Mouse (Mus musculus) CD4-positive helper T cell, adult 2 months (primary cell): ENCODE measurements around the gene Art3.
A peak's percentile ranks its signal among the peaks of the same experiment; 100 is the strongest.

Experiments
- DNase-seq: peaks from one replicate; pipeline ENCODE4 v3.0.0-alpha.2; 2012; ENCODE audit warnings: low read depth, missing footprints, low spot score

Art3 gene

DNA sequence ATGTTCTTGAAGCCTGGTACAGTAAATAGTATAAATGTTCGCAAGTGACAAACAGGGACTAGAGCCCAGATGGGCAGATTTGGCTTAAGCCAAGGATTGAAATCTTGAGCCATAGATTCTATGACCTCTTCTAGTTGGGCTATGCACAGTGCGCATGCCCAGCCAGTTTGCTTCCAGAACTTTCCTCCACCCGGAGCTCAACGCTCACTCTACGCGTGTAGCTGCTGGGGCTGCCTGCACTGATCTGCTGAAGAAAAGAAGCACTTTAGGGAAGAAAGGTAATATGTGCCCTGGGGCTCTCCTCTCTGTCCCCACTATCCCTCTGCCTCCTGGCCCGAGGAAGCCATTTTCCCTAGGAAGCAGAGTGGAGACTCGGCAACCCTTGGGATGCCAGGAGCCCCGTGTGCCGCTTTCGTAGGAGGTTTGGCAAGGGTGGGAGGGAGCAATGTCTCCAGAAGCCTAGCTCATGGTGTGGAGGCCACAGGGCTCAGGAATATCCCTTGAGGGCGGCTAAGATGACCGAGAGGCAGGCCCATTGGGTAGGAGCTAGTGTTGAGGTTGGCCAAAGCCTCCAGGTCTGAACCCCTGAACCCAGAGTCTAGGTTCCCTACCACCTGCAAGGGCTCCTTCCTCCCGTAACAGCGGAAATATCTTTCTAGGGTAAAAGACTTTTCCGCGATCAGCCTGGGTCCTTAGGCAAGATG lies at the start of gene Art3:
Art3 (plus strand) TSS at position 193 of the 704 bp plus-strand sequence.
- DNase-seq, result no peak

DNA sequence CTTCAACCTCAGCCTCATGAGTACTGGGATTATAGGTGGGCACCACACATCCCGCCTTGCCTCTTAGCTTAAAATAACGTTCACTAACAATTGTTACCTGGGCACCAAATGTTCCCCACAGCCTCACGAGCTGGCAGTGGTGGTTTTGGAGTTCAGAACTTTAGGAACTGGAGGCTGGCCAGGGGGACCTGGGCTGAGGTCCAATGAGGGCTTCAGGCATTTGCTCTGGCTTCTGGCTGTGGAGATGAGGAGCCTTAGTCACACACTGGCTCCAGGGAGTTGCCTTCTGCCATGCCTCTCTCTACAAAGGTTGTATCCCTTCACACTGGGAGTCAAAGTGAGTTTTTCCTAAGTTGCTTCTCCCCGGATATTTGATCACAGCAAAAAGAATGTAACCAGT lies 49.1 kb upstream of the Art3 start:
- no peak for DNase-seq

DNA sequence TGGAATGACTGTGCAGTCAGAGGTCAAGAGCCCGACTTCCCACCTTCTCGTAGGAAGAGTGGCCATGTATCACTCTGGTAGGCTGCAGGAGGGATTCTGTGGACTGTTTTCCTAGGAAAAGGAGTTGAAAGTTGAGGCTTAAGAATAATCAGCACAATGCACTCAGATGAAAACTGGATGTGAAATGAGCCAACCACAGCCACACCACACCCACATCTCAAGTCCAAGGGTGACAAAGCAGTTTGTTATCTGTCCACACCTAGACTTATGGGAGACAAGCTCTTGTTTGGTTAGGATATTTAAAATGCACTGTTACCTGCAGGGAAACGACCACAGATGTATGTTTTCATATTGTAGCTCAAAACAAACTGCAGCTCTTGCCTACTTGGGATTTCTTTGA lies 48.5 kb upstream of the Art3 start:
- no peak for DNase-seq

GRCm38 (mm10) chr5:92287840-92288239 lies 43.8 kb upstream of the Art3 start:
- no peak for DNase-seq

- DNase-seq, result no peak
These were observed 39.8 kb upstream of the Art3 start for GRCm38 (mm10) chr5:92291652-92292414.

DNA sequence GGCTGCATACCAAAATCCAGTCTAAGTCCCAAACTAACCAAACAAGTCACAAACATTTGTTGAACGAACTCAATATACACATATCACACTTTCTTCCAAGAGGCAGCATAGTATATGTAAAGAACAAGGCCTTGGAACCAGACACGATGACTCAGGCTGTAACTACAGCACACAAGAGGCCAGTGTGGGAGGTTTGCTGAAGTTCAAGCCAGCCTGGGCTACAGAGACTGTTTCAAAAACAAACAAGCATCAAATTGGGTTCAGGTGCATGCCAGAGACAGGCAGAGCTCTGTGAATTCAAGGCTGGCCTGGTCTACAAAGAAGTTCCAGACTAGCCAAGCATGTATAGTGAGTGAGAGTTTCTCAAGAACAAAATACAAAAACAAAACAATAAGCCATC lies 37.1 kb upstream of the Art3 start:
- DNase-seq, result no peak

DNA sequence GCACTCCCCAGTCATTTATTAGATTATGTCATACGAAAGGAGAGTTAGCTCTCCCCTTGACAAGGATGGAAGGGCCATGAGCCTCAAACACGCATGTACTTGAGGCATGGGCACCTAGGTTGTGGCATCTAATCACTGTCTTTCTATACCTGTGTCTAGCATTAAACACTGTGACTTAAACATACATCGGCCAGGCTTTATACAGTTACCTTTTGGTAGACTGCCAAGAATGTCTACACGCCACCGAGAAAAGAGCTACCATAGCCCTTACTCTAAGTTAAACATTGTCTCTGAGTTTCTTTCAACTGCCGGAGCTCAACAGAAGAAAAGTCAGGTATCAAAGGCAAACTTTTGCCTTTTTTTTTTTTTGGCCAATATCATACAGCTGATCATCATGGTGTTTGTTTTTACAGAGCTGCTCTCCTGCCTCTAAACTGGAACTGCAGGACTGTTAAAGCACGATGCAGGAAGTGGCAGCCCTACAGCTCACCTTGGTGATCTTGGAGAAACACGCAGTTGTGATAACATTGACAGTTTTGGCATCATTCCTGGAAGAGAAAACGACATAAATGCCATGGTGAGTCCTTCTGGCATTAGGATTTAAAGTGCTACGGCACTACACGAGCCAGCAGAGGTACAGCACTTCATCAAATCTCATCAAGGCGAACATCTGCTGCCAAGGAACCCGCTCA lies 29.3 kb upstream of the Art3 start:
- DNase-seq, result no peak

DNA sequence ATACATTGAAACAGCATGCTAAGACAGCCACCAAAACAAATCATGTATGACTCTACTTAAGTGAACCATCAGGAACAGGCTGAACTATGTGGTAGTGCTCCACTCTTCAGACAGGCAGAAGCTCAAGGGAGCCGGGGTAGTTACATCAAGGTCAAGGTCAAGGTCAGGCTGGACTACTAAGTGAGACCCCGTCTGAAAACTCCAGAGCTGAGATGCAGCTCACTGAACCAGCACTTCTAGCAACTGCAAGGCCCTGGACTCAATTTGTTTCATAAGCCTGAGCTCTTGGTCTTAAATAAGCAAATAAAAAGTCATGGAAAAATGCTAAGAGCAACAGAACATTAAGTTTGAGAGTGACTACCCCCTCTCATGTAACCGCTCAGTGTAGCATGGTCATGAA lies 27.3 kb upstream of the Art3 start:
- DNase-seq, result no peak

GRCm38 (mm10) chr5:92309681-92310511 lies 21.7 kb upstream of the Art3 start, which contains the start of gene Sdad1:
Gene Sdad1 (minus strand): TSS chr5:92310479.
- DNase-seq, result peak; percentile 94

GRCm38 (mm10) chr5:92312046-92312715 lies 19.4 kb upstream of the Art3 start:
- DNase-seq, result peak; percentile 85

DNA sequence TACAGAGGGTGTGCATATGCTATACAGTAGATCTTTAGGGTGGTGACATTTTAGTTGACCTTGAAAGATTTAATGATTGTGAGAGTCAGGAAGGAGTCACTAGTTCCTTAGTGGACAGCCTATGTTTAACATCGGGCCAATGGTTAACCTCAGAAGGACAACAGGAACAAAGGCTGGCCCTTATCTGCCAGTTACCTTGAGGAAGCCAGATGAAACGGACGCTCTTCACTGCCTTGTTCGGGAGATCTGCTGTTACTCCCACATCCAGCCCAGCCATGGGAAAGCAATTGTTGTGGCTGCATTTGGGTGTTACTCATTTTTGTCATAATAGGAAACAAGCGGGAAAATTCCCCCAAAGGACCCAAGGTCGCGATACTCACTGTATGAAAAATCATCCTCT lies 17.9 kb upstream of the Art3 start:
- no peak for DNase-seq

- no peak for DNase-seq
These were observed 13.5 kb upstream of the Art3 start for GRCm38 (mm10) chr5:92318119-92318518.

DNA sequence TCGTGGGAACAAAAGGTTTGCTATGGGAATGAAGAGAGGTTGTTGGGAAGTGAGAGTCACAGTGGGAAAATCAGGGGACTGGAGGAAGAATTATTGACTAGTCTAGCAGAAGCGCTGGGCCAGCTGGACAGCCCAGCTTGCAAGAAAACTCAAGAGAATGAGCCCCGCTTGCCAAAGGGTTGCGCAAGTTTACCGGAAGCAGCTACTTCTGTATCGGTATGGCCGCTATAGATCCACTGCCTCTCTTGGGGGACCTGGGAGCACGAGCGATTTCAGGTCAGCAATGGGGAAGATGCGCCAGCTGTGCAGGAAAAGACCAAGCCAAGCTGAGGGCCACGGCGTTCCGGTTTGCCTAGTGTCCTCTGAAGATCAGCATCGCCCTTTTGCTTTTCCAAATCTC lies 13.0 kb upstream of the Art3 start:
- DNase-seq, result no peak

DNA sequence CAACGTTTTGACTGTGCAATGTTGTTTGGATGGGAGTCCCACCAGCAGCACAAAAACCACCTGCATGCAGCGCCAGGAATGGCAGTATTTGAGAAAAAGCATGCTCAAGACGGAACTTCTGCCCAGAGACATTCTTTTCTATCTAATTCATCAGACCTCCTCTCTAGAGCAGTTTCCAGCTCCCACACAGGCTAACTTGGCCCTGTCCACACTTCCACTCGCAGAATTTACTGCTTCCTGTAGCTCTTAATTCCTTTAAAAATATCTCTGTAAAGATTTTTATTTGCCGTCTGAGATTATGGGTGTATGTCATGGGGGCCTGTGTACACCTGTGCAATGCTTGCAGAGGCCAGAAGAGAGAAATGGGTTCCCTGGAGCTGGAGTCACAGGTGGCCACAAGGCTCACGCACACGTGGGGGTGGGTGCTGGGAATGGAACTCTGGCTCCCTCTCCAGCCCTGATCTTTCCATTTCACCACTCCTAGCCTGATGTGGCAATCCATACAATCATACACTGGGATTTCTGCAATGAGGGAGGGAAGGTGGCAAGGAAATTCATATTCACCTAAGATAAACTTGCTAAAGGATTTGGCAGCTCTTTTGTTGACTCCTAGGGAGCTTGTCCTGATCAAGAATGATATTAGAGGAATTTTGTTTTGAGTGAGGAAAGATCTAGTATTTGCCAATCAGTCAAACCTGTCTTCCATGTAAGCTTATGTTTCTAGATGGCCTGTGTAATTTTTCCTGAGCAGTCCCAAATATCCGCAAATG lies 9.8 kb upstream of the Art3 start:
- no peak for DNase-seq

DNA sequence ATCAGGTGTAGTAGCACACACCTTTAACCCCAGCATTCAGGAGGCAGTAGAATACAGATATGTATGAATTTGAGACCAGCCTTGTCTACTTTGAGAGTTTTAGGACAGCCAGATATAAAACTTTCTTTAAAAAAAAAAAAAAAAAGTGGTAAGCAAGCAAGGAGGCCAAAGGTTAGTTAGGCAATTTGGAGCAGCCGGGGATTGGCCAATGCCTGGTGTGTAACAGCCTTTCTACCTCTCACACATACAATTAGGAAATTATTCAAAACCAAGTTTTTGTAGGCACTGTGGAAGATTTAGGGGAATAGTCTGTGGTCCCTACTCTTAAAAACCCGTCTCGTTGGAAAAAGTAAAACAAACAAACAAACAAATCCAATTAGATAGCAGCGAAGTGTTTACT lies 9.0 kb upstream of the Art3 start:
- DNase-seq, result no peak

- no peak for DNase-seq
These were observed 8.4 kb upstream of the Art3 start for GRCm38 (mm10) chr5:92323264-92323663.

DNA sequence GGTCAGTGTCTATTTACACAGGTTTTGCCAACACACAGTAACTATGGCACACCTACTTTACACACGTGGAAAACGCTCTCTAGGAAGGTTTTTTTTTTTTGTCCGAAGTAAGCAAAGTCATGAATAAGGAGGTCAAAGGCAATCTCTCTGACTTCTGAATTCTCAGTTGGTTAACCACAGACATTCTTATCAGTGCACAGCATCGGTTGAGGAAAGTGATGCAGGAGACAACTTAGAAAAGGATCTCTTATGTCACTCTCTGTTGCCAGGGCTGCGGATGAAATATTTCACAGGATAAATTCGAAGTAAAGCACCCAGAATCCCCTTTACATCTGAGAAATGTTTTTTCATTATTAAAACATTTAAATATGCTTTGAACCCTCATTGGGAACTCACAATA lies 4.3 kb upstream of the Art3 start:
- peak; percentile 58 for DNase-seq

- no peak for DNase-seq
These were observed 3.7 kb upstream of the Art3 start, which contains the start of gene Cxcl9 for GRCm38 (mm10) chr5:92327929-92328328. Gene Cxcl9 (minus strand): TSS chr5:92328079.

GRCm38 (mm10) chr5:92331122-92331521 lies 505 bp upstream of the Art3 start:
- DNase-seq, result no peak

- no peak for DNase-seq
These were observed 773 bp downstream of the Art3 start for GRCm38 (mm10) chr5:92332359-92332840.
